Mouse (Mus musculus): ENCODE results near the gene Tmprss11f. TPM values are rescaled to one million over a fixed set of nuclear protein-coding genes. Genes with fewer than 3 reads are reported as not detected.
"Not testable (repeated sequence)": the region's sequence is repeated elsewhere in the genome, so short reads cannot be mapped to it uniquely, and the experiment has no call there.

The Tmprss11f gene
- polyA plus RNA-seq, 2 experiments, result 0.03 to 0.12 TPM

DNA sequence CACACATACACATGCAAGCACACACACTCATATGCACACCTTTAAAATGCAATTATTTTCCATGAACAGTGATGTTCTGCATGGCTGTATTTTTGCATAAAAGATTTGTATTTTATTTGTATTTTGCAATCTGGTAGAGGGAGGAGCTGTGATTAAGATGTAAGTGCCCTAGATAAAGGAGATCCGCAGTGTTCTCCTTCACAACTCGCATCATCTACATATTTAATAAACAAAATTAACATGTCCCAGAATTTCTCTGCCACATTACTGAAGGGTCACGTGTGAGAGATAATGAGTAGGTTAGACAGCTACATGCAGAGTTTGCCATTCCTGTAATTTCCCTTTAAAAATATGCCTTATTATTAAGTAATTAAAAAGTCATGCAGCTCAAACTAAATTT, 46.3 kb downstream of the Tmprss11f start:
- TF ChIP-seq POLR2A (IDR thresholded peaks at IDR 0.05; ENCODE audit: borderline replicate concordance, extremely low read depth, insufficient read depth, insufficient read length), result no peak
- Histone ChIP-seq H3K4me3 (replicated peaks; ENCODE audit: low read length) (no peak overlapping the region), H3K27me3 (ENCODE audit: control insufficient read depth, insufficient read depth, low read length) (no peaks in the 10 kb centered on the region), H3K36me3 (ENCODE audit: control insufficient read depth, insufficient read depth, low read length) (no peaks in the 10 kb centered on the region), H3K4me1 (ENCODE audit: control insufficient read depth, insufficient read depth, low read length) (no peaks in the 10 kb centered on the region), H3K9me3 (ENCODE audit: control insufficient read depth, low read length) (no peaks in the 10 kb centered on the region), H3K9ac (ENCODE audit: low read depth, low read length, severe bottlenecking) (no peak overlapping the region), H3K4me2 (replicated peaks; ENCODE audit: low read depth, low read length, severe bottlenecking) (no peak overlapping the region), H3K27ac (replicated peaks; ENCODE audit: low read depth, low read length) (no peak overlapping the region)
- ATAC-seq (ENCODE audit: low FRiP score, low read depth), result no peak
- WGBS, result 84% methylated on average over 3 of the region's 3 CpGs
- no peak for DNase-seq (ENCODE audit: low spot score)

DNA sequence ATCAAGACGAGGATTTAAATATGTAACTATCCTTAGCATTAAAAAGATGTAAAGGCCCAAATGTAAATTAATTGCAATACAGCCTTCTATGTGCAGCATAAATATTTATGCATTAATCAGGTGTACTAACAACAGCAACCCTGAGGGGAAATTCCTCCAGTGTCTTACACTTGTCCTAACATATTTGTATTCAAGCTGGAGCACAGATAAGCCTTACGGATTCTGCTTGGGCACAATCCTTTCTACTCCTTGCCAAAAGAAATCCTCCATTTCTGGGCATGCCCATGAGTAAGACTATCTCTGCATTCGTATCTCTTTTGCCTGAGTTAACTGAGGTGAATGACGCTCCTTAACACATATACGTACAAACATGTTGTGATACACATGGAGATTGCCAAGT, 49.6 kb downstream of the Tmprss11f start:
- Histone ChIP-seq H3K36me3 (ENCODE audit: control insufficient read depth, insufficient read depth, low read length) (no peaks in the 10 kb centered on the region), H3K27ac (replicated peaks; ENCODE audit: low read depth, low read length) (no peak overlapping the region), H3K9me3 (ENCODE audit: control insufficient read depth, low read length) (no peaks in the 10 kb centered on the region), H3K27me3 (ENCODE audit: control insufficient read depth, insufficient read depth, low read length) (no peaks in the 10 kb centered on the region), H3K4me3 (replicated peaks; ENCODE audit: low read length) (no peak overlapping the region), H3K9ac (ENCODE audit: low read depth, low read length, severe bottlenecking) (no peak overlapping the region), H3K4me2 (replicated peaks; ENCODE audit: low read depth, low read length, severe bottlenecking) (no peak overlapping the region), H3K4me1 (ENCODE audit: control insufficient read depth, insufficient read depth, low read length) (no peaks in the 10 kb centered on the region)
- no peak for TF ChIP-seq POLR2A (IDR thresholded peaks at IDR 0.05; ENCODE audit: borderline replicate concordance, extremely low read depth, insufficient read depth, insufficient read length)
- 84% methylated on average over 5 of the region's 5 CpGs for WGBS
- ATAC-seq (ENCODE audit: low FRiP score, low read depth) (no peak), DNase-seq (ENCODE audit: low spot score) (no peak)

DNA sequence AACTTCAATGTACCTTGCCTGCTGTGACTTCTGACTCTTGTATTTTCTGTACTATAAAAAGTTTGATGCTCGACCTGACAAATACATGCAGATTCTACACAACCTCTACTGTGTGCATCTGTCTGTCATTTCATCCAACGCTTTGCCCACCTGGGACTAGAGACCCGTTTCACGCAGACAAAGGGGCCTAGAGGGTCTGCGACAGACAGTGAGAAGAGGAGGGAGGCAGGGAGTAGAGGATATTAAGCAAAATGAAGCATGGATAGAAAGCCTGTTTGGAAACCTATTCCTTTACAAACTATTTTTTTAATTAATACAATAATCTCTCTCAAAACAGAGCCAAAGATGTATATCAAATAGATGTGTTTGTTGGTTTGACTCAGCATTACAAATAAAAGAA, 50.2 kb downstream of the Tmprss11f start:
- Histone ChIP-seq H3K27ac (replicated peaks; ENCODE audit: low read depth, low read length) (no peak overlapping the region), H3K9me3 (ENCODE audit: control insufficient read depth, low read length) (no peaks in the 10 kb centered on the region), H3K9ac (ENCODE audit: low read depth, low read length, severe bottlenecking) (no peak overlapping the region), H3K4me3 (replicated peaks; ENCODE audit: low read length) (no peak overlapping the region), H3K27me3 (ENCODE audit: control insufficient read depth, insufficient read depth, low read length) (no peaks in the 10 kb centered on the region), H3K4me2 (replicated peaks; ENCODE audit: low read depth, low read length, severe bottlenecking) (no peak overlapping the region), H3K4me1 (ENCODE audit: control insufficient read depth, insufficient read depth, low read length) (no peaks in the 10 kb centered on the region), H3K36me3 (ENCODE audit: control insufficient read depth, insufficient read depth, low read length) (no peaks in the 10 kb centered on the region)
- DNase-seq (ENCODE audit: low spot score), result no peak
- TF ChIP-seq POLR2A (IDR thresholded peaks at IDR 0.05; ENCODE audit: borderline replicate concordance, extremely low read depth, insufficient read depth, insufficient read length), result no peak
- WGBS, result 79% methylated on average over 5 of the region's 5 CpGs
- ATAC-seq (ENCODE audit: low FRiP score, low read depth), result no peak

DNA sequence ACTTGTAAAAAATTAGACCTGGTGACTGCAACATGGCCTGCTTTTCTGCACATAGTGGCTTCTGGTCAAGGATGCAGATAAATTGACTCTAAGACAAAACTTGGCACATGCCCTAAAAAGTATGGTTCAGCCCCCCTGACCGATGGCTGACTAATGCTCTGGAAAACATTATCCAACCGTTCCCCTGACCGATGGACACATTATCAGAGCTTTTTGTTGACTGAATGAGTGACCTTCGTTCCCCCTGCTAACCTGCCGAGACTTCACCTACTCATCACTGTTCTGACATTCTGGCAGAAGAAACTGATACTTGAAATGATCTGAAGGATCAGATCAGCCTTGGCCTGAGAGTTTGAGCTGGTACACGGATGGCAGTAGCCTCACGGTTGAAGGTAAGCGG, 53.5 kb downstream of the Tmprss11f start:
- H3K9me3 ChIP-seq (ENCODE audit: control insufficient read depth, low read length); H3K4me1 ChIP-seq (ENCODE audit: control insufficient read depth, insufficient read depth, low read length); DNase-seq (ENCODE audit: low spot score); H3K36me3 ChIP-seq (ENCODE audit: control insufficient read depth, insufficient read depth, low read length); H3K9ac ChIP-seq (ENCODE audit: low read depth, low read length, severe bottlenecking); ATAC-seq (ENCODE audit: low FRiP score, low read depth); H3K27ac ChIP-seq (replicated peaks; ENCODE audit: low read depth, low read length); H3K4me2 ChIP-seq (replicated peaks; ENCODE audit: low read depth, low read length, severe bottlenecking); H3K4me3 ChIP-seq (replicated peaks; ENCODE audit: low read length); H3K27me3 ChIP-seq (ENCODE audit: control insufficient read depth, insufficient read depth, low read length): not testable (repeated sequence)
- WGBS, result 95% methylated on average over 8 of the region's 8 CpGs

DNA sequence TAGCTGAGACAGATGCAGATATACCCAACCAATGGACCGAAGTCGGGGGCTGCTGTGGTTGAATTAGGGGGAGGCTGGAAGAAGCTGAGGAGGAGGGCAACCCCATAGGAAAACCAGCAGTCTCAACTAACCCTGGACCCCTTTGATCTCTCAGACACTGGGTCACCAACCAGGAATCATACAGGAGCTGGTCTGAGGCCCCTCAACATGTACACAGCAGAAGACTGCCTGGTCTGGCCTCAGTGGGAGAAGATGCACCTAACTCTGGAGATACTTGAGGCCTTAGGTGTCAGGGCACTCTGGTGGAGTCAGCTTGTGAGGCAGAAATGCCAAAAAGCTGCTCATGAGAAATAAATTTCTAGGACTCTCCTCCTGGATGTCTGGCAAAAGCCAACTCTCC, 85.5 kb downstream of the Tmprss11f start:
- H3K36me3 ChIP-seq (ENCODE audit: control insufficient read depth, insufficient read depth, low read length), result no peaks in the 10 kb centered on the region
- no peaks in the 10 kb centered on the region for H3K4me1 ChIP-seq (ENCODE audit: control insufficient read depth, insufficient read depth, low read length)
- 93% methylated on average over 2 of the region's 2 CpGs for WGBS
- H3K4me3 ChIP-seq (replicated peaks; ENCODE audit: low read length), result no peak overlapping the region
- DNase-seq (ENCODE audit: low spot score) (no peak), ATAC-seq (ENCODE audit: low FRiP score, low read depth) (no peak)
- no peaks in the 10 kb centered on the region for H3K9me3 ChIP-seq (ENCODE audit: control insufficient read depth, low read length)
- H3K4me2 ChIP-seq (replicated peaks; ENCODE audit: low read depth, low read length, severe bottlenecking), result no peak overlapping the region
- no peaks in the 10 kb centered on the region for H3K27me3 ChIP-seq (ENCODE audit: control insufficient read depth, insufficient read depth, low read length)
- no peak overlapping the region for H3K9ac ChIP-seq (ENCODE audit: low read depth, low read length, severe bottlenecking)
- TF ChIP-seq POLR2A (IDR thresholded peaks at IDR 0.05; ENCODE audit: borderline replicate concordance, extremely low read depth, insufficient read depth, insufficient read length), result no peak
- no peak overlapping the region for H3K27ac ChIP-seq (replicated peaks; ENCODE audit: low read depth, low read length)

DNA sequence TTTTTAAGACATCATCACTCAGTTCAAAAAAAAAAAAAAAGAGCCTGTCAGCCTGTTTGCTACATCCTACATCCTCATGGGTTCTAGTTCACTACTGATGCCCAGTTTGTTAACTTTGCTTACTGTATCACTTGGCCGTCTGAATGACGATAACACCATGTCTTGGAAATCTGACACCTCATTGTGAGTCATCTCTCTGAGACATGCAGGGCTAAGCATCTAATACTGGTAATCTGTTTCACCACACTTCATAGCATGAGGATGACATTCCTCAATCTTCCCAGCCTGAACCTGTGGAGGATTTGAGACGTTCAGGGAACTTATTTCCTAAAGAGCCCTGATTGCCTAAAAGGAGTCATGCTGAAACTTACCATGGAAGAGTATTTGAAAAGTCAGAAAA, 91.6 kb downstream of the Tmprss11f start:
- no peak for TF ChIP-seq POLR2A (IDR thresholded peaks at IDR 0.05; ENCODE audit: borderline replicate concordance, extremely low read depth, insufficient read depth, insufficient read length)
- H3K9ac ChIP-seq (ENCODE audit: low read depth, low read length, severe bottlenecking), result no peak overlapping the region

More for the DNA sequence above, 91.6 kb downstream of the Tmprss11f start:
- ATAC-seq (ENCODE audit: low FRiP score, low read depth), result no peak
- Histone ChIP-seq H3K36me3 (ENCODE audit: control insufficient read depth, insufficient read depth, low read length) (no peaks in the 10 kb centered on the region), H3K4me3 (replicated peaks; ENCODE audit: low read length) (no peak overlapping the region), H3K9me3 (ENCODE audit: control insufficient read depth, low read length) (no peaks in the 10 kb centered on the region), H3K4me2 (replicated peaks; ENCODE audit: low read depth, low read length, severe bottlenecking) (no peak overlapping the region), H3K27me3 (ENCODE audit: control insufficient read depth, insufficient read depth, low read length) (no peaks in the 10 kb centered on the region), H3K27ac (replicated peaks; ENCODE audit: low read depth, low read length) (no peak overlapping the region), H3K4me1 (ENCODE audit: control insufficient read depth, insufficient read depth, low read length) (no peaks in the 10 kb centered on the region)
- no peak for DNase-seq (ENCODE audit: low spot score)
- 74% methylated on average over 3 of the region's 3 CpGs for WGBS
